Comparison of ENCODE assay signal across 7 mouse cellular contexts in genomic region chr11:74896901-74897677, GRCm38 (mm10). TPM values are rescaled to one million over a fixed set of nuclear protein-coding genes. Genes with fewer than 3 reads are reported as not detected.
DNase-seq lines count a peak whose midpoint lies in the region; ATAC-seq lines count a peak whose summit lies in the region.

TSS of gene Sgsm2 (minus strand) at chr11:74897060.

- H3K4me1 ChIP-seq in midbrain, embryonic 10.5 days = peaks cover 31% of the 10 kb centered on the region

- peak within 1 kb of the TSS; percentile 85 for H3K4me3 ChIP-seq in midbrain, embryonic 10.5 days

- H3K36me3 ChIP-seq in midbrain, embryonic 10.5 days = peaks cover 31% of the 10 kb centered on the region

- intact Hi-C loops in gastrocnemius, postnatal 14 days (cut with DNase I; ENCODE audit: low total_unique reads) = no loop called here
- intact Hi-C loops in left cerebral cortex, postnatal 36 days (cut with DNase I) = no loop called here

- H3K27ac ChIP-seq in midbrain, embryonic 10.5 days (replicated peaks) = peak within 1 kb of the TSS; percentile 91

- WGBS in midbrain, embryonic 10.5 days = 0% methylated on average over 74 of the region's 74 CpGs

- H3K9me3 ChIP-seq in midbrain, embryonic 10.5 days (replicated peaks) = no peaks in the 10 kb centered on the region

- H3K27me3 ChIP-seq in midbrain, embryonic 10.5 days (ENCODE audit: low read depth, poor library complexity, severe bottlenecking) = no peaks in the 10 kb centered on the region

- peak; percentile 83 to 92 for DNase-seq in adrenal gland, adult (ENCODE audit: inconsistent age in 2 of 2, low spot score in 1 of 2)
- peak; percentile 81 for DNase-seq in embryo, embryonic 10.5 days (ENCODE audit: low spot score)
- DNase-seq in gastrocnemius, postnatal 14 days = peak; percentile 65
- DNase-seq in left cerebral cortex, postnatal 36 days (ENCODE audit: low spot score in 2 of 2) = peak in 1 of 2 experiments; percentile 83
- peak; percentile 89 for DNase-seq in midbrain, embryonic 10.5 days (ENCODE audit: low spot score)
- peak; percentile 50 for DNase-seq in skeletal muscle tissue, adult 2 months (ENCODE audit: low read depth, low spot score)

- peak; percentile 22 for ATAC-seq in inflammation-experienced regulatory T-cells, adult 6 months

RNA-seq across cellular contexts. Expression of gene Sgsm2, which starts in this region (rescaled TPM):
- total RNA-seq in gastrocnemius, postnatal 14 days (2021) = 1 to 10 TPM; 2.7 to 3.7 TPM
- polyA plus RNA-seq in inflammation-experienced regulatory T-cells, adult 6 months (2017; shearing (Covaris generic)) = 1 to 10 TPM; 1.2 to 3.2 (median 2.9) TPM
- total RNA-seq in left cerebral cortex, postnatal 36 days (2021) = 10 to 100 TPM; 80.2 to 81.6 TPM
- polyA plus RNA-seq in midbrain, embryonic 10.5 days (2016; fragmentation: Nextera tagmentation; extraction: Ambion mirVana) = 7.6 and 9.5 TPM in 2 replicates

Comparison
In these comparisons a context has a peak if more than half of its experiments do, and no peak if none do; other contexts are left out.
1. RNA of gene Sgsm2 (total RNA-seq): 80.2 to 81.6 TPM in left cerebral cortex, postnatal 36 days; 2.7 to 3.7 TPM in gastrocnemius, postnatal 14 days; every median in the first group is over 10 times any median in the second.